ENCODE assay signal across 18 mouse cellular contexts in genomic region chr2:68843330-68843729, GRCm38 (mm10).
"Had no signal": no experiment of that assay in that cellular context is flagged by ENCODE, and none has a peak within 500 bp of the region (broad histone marks: within the 10 kb centered on the region; RNA-seq: fewer than 3 reads in every experiment).

No protein-coding gene starts in this region.

- H3K9me3 ChIP-seq: lung, embryonic 15.5 days; midbrain, embryonic 10.5 days; midbrain, embryonic 12.5 days; neural tube, embryonic 12.5 days; stomach, embryonic 15.5 days had no signal

- DNase-seq: liver, postnatal 0 days; lung, adult 2 months; lung, postnatal 14 days; lung, postnatal 36 days; midbrain, embryonic 14.5 days; right cerebral cortex, postnatal 14 days; thymus, adult 2 months; thymus, postnatal 25 days; thymus, postnatal 4 days had no signal

- H3K4me3 ChIP-seq: lung, embryonic 15.5 days; midbrain, embryonic 10.5 days; midbrain, embryonic 12.5 days; neural tube, embryonic 12.5 days; stomach, embryonic 15.5 days had no signal

- H3K36me3 ChIP-seq: lung, embryonic 15.5 days; midbrain, embryonic 10.5 days; midbrain, embryonic 12.5 days; neural tube, embryonic 12.5 days; stomach, embryonic 15.5 days had no signal

- H3K4me1 ChIP-seq: lung, embryonic 15.5 days; midbrain, embryonic 10.5 days; midbrain, embryonic 12.5 days; neural tube, embryonic 12.5 days; stomach, embryonic 15.5 days had no signal

- H3K27me3 ChIP-seq: lung, embryonic 15.5 days; midbrain, embryonic 12.5 days; neural tube, embryonic 12.5 days; stomach, embryonic 15.5 days had no signal

- H3K27ac ChIP-seq: lung, embryonic 15.5 days; macrophage; midbrain, embryonic 10.5 days; midbrain, embryonic 12.5 days; neural tube, embryonic 12.5 days; stomach, embryonic 15.5 days; stomach, postnatal 0 days had no signal

- ATAC-seq: liver, postnatal 0 days; lung, postnatal 0 days; midbrain, embryonic 16.5 days had no signal
